Mouse (Mus musculus) kidney, adult 2 months (tissue): ENCODE results near the gene Lrrc52. TPM values are rescaled to one million over a fixed set of nuclear protein-coding genes. Genes with fewer than 3 reads are reported as not detected.
A peak's percentile ranks its signal among the peaks of the same experiment; 100 is the strongest.

Experiments
- DNase-seq: peaks from one replicate; pipeline ENCODE4 v3.0.0; 2021
- H3K27ac ChIP-seq: fragments of 200-500 bp; 2 replicates; pipeline ENCODE4 v1.5.1; 2012; ENCODE audit warnings: low read depth, low read length, control low read depth, inconsistent platforms; ENCODE audit not compliant: insufficient read depth
- H3K27me3 ChIP-seq: fragments of 200-500 bp; replicated peaks from 2 replicates; pipeline ENCODE4 v1.6.1; 2012; ENCODE audit warnings: mild to moderate bottlenecking, moderate library complexity, low read length, inconsistent platforms; ENCODE audit not compliant: control insufficient read depth, insufficient read depth
- H3K36me3 ChIP-seq: fragments of 200-500 bp; 2 replicates; pipeline ENCODE4 v1.6.1; 2012; ENCODE audit warnings: mild to moderate bottlenecking, moderate library complexity, low read length, inconsistent platforms; ENCODE audit not compliant: control insufficient read depth, insufficient read depth
- H3K4me1 ChIP-seq: fragments of 200-500 bp; 2 replicates; pipeline ENCODE4 v1.6.1; 2011; ENCODE audit warnings: low read length; ENCODE audit not compliant: control insufficient read depth, insufficient read depth
- H3K4me3 ChIP-seq: fragments of 200-500 bp; 2 replicates; pipeline ENCODE4 v1.5.1; 2011; ENCODE audit warnings: mild to moderate bottlenecking, low read depth, low read length, control low read depth; ENCODE audit not compliant: insufficient read depth
- CTCF ChIP-seq: fragments of 200-500 bp; conservative IDR thresholded peaks from 2 replicates; pipeline ENCODE4 v1.5.1; 2011; ENCODE audit warnings: low read depth, mild to moderate bottlenecking, control low read depth, low read length, moderate library complexity, mixed read lengths; ENCODE audit not compliant: insufficient read depth, insufficient read length
- POLR2A ChIP-seq: fragments of 200-500 bp; IDR thresholded peaks from one replicate; pipeline ENCODE4 v1.6.1; 2011; ENCODE audit warnings: low read depth, low read length, control low read depth
- WGBS: fragments of 180-500 bp; shearing (Covaris S2); methylation state at CpG from one replicate; pipeline ENCODE4 v1.1.7; 2018; 5-methylcytosine and 5-hydroxymethylcytosine counted together
- polyA plus RNA-seq: library from polyadenylated mRNA; depleted of rRNA; stranded (reverse); fragments of >200 nt; gene quantifications from 2 replicates; pipeline ENCODE4 v1.2.3, GENCODE M21; 2012

Gene Lrrc52
- polyA plus RNA-seq, 1 experiment: 3.0 TPM

DNA sequence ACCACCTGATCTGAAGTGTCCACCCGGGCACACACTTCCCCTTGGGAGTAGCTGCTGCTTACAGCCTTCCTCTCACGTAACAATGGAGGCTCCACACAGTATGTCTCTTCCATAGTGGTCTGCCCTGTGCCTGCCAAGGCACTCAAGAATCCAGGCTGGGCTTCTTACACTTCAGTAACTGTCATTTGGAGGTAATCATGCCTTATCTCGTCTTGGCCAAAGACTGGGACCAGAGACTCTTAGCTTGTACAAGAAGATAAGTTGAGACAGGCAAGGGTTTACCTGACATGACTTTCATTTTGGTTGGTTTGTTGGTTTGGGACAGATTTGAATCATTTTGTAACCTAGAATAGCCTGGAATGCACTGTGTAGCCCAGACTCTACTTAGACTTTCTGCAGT, 13.5 kb downstream of the Lrrc52 start:
- no peak overlapping the region for H3K4me3 ChIP-seq
- 85% methylated on average over 3 of the region's 3 CpGs for WGBS
- H3K27ac ChIP-seq: no peak overlapping the region
- no peaks in the 10 kb centered on the region for H3K27me3 ChIP-seq
- no peaks in the 10 kb centered on the region for H3K36me3 ChIP-seq
- TF ChIP-seq CTCF (no peak), POLR2A (no peak)
- H3K4me1 ChIP-seq: no peaks in the 10 kb centered on the region; the same call in 1 of the 2 replicates
- DNase-seq: no peak

DNA sequence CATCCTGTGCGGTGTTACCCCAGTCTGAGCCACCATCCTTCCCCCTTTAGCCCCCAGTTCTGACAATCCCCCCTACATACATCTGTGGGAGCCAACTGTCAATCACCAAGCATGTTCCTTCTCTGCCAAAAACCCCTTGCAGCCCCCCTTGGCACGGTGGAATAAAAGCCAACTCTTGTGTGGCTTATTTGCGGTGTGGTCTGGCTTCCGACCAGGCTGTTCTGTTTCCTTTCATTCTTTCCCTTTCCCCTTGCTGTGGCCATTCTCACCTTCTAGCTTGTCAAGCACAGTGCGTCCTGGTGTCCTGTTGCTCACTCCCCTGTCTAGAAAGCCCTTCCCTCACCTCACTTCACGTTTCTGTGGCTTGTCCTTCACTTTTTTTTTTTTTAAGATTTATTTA, 14.1 kb downstream of the Lrrc52 start:
- WGBS: 75% methylated on average over 6 of the region's 6 CpGs

GRCm38 (mm10) chr1:167448598-167448997, 18.0 kb downstream of the Lrrc52 start:
- Histone ChIP-seq H3K27ac (no peak overlapping the region), H3K4me1 (no peaks in the 10 kb centered on the region), H3K36me3 (no peaks in the 10 kb centered on the region), H3K4me3 (no peak overlapping the region), H3K27me3 (no peaks in the 10 kb centered on the region)
- 35% methylated on average over 7 of the region's 7 CpGs for WGBS
- no peak for TF ChIP-seq POLR2A
- no peak for TF ChIP-seq CTCF
- DNase-seq: no peak

More for the DNA sequence above, 14.1 kb downstream of the Lrrc52 start:
- H3K27ac ChIP-seq: no peak overlapping the region
- no peak for TF ChIP-seq CTCF
- DNase-seq: no peak
- H3K4me1 ChIP-seq: no peaks in the 10 kb centered on the region; the same call in 1 of the 2 replicates
- H3K27me3 ChIP-seq: no peaks in the 10 kb centered on the region
- H3K4me3 ChIP-seq: no peak overlapping the region
- H3K36me3 ChIP-seq: no peaks in the 10 kb centered on the region

DNA sequence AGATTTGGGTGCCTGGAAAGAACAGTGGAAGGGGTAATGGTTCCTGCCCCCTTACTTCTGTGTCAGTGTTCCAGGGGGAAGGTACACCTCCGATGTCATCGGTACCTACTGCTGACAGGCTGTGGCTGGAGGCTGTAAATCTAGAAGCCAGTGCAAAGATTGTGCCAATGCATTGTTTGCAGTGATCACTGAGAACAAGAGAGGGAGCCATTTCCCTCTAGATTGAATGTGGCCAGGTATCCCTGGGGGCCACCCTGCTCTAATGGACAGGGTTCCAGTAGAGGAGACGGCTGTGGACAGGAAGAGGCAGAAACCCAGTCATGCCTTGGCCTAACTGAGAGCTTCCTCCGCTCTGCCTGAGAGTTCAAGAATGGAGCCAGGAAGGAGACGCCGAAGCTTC, 18.5 kb downstream of the Lrrc52 start:
- 47% methylated on average over 6 of the region's 6 CpGs for WGBS
- Histone ChIP-seq H3K27ac (no peak overlapping the region), H3K36me3 (no peaks in the 10 kb centered on the region), H3K4me1 (no peaks in the 10 kb centered on the region), H3K27me3 (no peaks in the 10 kb centered on the region), H3K4me3 (no peak overlapping the region)
- no peak; the same call in 1 of the 2 replicates for TF ChIP-seq CTCF
- TF ChIP-seq POLR2A: no peak
- DNase-seq: peak; percentile 12

DNA sequence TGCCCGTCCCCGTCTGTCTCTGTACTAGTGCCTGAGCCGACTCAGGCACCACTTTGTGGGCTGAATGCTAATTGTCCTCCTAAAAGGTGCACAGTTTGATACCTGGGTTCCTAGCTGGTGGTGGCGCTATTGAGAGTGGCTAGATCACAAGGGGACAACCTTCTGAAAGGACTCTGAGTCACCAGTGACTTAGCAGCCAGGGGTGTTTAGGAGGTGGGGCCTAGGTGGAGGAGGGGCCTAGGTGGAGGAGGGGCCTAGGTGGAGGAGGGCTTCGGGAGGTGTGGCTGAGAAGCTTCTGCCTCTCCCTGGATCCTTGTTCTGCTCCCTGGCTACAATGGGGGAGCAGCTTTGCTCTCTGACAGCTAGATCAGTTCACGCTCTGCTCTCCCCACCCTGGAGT, 20.1 kb downstream of the Lrrc52 start:
- 92% methylated on average over 6 of the region's 6 CpGs for WGBS
- Histone ChIP-seq H3K4me3 (no peak overlapping the region), H3K36me3 (no peaks in the 10 kb centered on the region), H3K4me1 (no peaks in the 10 kb centered on the region), H3K27ac (no peak overlapping the region), H3K27me3 (no peaks in the 10 kb centered on the region)
- no peak for TF ChIP-seq CTCF
- TF ChIP-seq POLR2A: no peak
- no peak for DNase-seq

DNA sequence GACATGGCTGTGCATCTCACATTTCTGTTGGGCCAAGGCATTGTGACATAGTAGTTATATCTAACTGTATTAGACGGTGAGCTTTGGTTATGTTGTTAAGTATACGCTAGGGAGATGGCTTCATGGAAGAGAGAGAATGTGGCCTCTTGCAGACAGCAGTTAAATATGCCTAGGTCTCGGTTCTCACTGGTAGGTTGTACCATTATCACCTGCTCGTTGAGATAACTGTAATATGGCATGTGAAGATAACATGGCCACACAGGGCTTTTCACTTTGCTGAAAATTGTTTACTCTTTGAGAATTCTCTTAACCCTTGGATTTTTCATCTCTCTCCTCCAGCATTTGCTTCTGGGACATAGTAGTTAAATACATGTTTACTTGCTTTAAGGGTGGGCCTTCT, 21.4 kb downstream of the Lrrc52 start:
- H3K4me3 ChIP-seq: no peak overlapping the region
- no peak for TF ChIP-seq CTCF
- no peak for TF ChIP-seq POLR2A
- WGBS: 91% methylated on average over 4 of the region's 4 CpGs
- no peak overlapping the region for H3K27ac ChIP-seq
- H3K27me3 ChIP-seq: no peaks in the 10 kb centered on the region
- H3K4me1 ChIP-seq: no peaks in the 10 kb centered on the region
- DNase-seq: no peak
- no peaks in the 10 kb centered on the region for H3K36me3 ChIP-seq

DNA sequence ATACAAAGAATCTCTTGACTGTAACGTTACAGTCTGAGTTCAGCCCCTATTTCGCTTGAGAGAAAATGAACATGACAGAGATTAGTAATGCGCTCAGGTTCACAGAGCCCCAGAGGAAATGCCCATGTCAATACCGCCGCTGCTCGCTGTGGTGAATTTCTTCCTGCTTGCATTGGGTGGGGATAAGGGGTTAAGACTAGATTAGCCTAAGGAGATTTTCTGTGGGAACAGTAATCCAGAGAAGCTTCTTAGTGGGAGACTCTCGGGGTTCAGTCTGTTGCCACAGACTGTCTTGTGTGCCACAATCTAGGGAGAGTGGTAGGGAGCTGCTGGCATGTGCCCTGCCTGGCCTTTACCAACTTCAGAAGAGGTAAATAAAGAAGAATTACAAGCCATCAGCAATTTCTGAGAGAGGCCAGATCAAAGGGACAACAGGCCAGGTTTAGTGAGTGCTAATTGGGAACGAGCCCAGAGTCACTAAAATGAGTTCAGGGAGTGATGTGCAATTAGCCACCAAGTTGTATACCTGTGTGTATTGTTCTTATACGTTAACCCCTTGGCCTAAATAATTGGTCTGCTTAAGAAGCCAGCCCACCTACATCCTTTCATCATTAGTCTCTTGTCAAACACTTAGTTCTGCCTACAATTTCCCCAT, 28.2 kb downstream of the Lrrc52 start:
- H3K36me3 ChIP-seq: no peaks in the 10 kb centered on the region
- WGBS: 65% methylated on average over 9 of the region's 9 CpGs
- no peak overlapping the region for H3K27ac ChIP-seq
- H3K27me3 ChIP-seq: no peaks in the 10 kb centered on the region
- H3K4me1 ChIP-seq: no peaks in the 10 kb centered on the region
- TF ChIP-seq CTCF (no peak), POLR2A (no peak)
- H3K4me3 ChIP-seq: no peak overlapping the region
- no peak for DNase-seq
